Mouse (Mus musculus) urinary bladder, postnatal 25 days (tissue): Measurements from ENCODE around the gene Blvra.
A peak's percentile ranks its signal among the peaks of the same experiment; 100 is the strongest.

Source experiments
- DNase-seq: peaks from one replicate; pipeline ENCODE4 v3.0.0; 2022; ENCODE audit warnings: low spot score

Gene Blvra

DNA sequence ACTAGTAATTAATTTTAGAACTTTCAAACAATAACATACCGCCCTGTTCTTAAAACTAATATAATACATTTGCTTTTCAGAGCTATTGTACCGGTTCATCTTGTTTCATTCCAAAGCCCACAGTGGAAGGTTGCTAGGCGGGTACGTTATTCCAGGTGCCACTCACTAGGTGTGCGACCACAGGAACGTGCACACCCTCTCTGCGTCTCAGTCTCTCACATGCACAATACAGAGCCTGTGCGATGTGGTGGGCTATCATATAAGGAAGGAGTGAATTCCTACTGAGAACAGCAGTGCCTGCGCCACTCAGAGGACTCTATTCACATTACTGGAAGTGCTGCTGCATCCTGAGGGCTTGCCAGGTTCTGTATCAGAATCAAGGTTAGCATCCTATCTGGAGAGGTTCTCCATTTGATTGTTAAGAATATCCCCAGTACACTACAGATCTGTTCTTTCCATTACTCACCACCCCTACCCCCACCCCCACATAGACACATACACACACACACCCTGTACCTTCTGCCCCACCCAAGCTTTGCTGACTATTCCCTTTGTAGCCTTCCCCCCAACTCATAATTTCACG lies 67.5 kb downstream of the Blvra start:
- no peak for DNase-seq

DNA sequence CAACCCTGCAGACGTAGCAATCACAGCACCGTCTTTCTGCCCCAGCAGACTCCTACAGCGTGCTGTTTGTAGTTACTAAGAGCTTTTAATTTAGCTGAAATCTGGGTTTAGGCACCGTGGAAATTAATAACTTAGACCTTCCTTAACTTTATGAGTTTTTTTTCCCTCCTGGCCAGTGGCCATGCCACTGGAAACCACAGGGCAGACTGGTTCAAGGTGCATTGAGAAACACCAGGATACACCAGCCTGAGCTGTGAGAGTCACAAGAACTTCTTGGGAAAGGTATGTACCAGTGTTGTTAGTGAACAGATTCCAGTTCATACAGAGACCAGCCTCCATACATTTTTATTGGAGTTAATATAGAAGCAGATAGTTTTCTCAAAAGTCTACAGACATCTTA lies 68.0 kb downstream of the Blvra start:
- DNase-seq, result no peak

DNA sequence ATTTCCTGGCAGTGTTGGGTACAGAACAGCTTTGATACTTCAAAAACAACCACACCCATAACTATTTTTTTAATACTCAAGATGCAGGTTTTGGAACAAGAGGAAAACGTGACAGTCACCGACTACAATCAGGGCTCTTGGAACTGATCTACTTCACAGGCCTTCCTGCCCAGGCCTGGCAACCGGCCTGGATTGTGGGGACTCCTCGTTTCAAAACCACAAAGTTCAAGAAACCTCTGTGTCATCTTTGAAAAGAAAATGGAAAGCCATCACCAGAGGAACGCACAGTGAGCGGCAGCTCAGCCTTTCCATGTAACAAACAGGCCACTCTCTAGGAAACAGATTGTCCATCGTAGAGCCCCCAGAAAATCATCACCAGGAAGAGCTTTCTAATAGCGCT lies 68.6 kb downstream of the Blvra start:
- no peak for DNase-seq

DNA sequence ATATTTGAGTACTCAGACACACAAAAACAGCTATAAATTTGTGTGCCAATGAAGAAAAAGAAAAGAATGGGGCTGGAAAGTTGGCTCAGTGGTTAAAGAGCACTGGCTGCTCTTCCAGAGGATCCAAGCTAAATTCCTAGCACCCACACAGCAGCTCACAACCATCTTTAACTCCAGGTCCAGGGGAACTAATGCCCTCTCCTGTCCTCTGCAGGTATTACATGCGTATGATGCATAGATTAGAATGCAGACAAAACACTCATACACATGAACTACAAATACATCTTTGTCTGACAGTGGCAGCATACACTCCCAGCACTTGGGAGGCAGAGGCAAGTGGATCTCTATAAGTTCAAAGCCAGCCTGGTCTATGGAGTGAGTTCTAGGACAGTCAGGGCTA lies 69.1 kb downstream of the Blvra start:
- DNase-seq, result no peak

DNA sequence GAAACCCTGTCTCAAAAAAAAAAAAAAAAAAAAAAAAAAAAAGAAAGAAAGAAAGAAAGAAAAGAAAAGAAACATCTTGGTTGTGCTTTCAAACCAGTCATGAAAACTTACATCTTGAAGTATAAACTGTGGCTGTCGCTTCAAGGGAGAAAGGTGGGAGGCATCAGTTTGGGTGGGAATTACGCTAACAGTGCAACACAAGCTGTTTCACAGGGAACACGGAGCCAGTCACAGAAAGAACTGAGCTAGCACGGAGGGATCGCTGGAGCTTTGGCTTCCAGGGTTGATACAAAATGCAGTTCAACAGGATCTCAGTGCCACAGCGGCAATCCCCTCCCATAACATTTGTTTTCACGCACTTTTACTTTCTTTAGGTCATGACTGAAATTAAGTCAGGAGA lies 69.5 kb downstream of the Blvra start:
- no peak for DNase-seq

DNA sequence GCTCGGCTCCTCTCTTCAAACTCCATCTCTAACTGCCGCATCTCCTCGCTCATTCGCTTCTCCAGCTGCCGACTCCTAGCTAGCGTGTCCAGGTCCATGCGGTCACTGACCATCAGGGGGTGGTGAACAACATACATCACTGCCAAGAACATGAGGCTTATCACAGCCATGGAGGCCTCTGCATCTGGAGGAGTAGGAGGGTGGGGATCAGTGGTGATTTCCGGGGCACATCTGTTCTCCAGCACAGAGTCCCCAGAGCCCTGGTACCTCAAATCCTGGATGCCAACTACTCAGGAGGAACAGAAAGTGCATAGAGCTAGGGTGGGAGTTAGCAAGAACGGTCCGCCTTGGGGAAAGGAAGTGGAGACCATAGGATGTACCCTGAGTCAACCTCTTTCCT lies 71.6 kb downstream of the Blvra start:
- DNase-seq, result no peak

DNA sequence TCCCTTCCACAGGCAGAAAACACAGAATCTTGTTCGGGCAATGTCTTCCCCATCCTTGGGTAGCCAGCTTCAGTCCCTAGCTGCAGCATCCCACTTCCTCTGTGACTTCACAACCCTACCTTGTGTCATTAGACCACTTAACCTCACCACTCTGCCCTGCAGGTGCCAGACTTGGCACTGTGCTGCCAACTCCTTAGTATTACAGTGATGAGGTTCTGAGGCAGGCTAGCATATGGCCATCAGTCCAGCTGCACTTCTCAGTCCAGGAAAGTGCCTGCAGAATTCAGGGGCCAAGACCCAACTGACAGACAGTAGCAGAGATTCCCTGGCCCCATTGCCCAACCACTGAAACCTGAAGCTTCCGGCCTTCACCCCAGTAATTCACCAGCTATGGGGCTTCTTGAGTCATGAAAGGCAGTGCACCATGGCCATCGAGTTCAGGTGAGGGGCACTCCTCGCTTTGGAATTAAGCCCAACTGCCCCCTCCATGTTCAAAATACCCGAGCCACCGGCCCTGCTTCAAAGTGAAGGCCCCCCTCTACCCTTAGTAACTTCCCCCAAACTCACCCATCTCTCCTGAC lies 72.2 kb downstream of the Blvra start:
- no peak for DNase-seq

DNA sequence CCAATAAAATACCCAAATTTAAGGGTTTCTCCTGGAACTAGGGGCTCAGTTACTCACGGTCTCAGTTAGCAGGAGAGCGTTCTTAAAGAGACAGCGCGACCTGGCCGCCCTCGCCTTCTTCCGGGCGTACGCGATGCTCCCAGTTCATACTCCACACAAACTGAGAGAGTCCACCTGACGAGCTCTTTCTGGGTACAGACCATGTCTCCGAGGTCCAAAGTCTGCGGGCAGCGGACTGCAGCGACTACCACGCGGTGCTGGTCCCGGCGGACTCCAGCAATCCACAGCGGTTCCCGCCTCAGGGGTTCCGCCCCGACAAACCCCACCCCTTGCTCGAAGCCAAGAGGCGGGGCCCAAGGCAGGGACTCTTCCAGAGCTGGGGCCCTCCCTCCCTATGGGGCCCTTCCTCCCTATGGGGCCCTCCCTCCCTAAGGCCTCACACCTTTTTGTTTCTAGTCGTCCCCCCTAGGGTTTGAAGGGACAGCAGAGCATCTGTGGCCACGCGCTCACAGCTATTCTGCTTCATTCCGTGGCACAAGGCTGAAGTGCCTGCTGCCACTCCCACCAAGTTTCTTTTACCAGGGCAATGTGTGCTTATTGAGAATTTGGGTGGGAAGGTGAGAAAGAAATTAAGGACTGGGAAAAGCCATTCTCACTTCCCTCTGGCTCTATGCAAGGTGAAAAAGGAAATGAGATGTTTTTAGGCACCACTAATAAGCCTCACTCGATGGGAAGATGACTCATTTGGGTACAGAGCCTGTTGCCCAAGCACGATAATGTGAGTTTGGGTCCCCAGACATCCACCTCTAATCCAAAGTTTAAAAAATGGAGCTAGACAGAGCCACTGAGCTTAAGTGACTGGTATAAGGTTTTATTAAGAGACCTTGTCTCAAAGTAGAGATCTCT lies 72.9 kb downstream of the Blvra start, which contains the start of gene Itpripl1:
Gene Itpripl1 (minus strand): TSS at position 285 of the 906 bp plus-strand sequence.
- peak; percentile 81 for DNase-seq

DNA sequence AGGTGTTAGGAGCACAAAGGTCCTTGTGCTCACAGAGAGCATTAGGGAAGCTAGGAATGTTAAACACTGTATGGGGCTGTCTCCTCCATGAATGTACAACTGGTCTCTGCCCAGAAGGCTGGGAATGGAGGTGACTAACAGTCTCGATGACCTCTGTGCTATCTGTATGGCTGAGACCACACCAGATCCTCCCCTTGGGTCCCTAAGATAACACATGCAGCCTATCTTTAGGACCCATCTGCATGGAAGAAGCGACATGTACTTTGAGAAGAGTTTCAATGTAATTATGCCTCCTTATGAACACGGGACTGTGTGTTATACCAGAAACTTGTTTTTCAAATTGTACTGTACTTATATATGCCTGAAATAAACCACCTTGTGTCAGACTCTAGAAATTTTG lies 75.2 kb downstream of the Blvra start:
- DNase-seq, result no peak
